Mouse (Mus musculus): Measurements from ENCODE around the gene Chmp2b.

The Chmp2b gene

DNA sequence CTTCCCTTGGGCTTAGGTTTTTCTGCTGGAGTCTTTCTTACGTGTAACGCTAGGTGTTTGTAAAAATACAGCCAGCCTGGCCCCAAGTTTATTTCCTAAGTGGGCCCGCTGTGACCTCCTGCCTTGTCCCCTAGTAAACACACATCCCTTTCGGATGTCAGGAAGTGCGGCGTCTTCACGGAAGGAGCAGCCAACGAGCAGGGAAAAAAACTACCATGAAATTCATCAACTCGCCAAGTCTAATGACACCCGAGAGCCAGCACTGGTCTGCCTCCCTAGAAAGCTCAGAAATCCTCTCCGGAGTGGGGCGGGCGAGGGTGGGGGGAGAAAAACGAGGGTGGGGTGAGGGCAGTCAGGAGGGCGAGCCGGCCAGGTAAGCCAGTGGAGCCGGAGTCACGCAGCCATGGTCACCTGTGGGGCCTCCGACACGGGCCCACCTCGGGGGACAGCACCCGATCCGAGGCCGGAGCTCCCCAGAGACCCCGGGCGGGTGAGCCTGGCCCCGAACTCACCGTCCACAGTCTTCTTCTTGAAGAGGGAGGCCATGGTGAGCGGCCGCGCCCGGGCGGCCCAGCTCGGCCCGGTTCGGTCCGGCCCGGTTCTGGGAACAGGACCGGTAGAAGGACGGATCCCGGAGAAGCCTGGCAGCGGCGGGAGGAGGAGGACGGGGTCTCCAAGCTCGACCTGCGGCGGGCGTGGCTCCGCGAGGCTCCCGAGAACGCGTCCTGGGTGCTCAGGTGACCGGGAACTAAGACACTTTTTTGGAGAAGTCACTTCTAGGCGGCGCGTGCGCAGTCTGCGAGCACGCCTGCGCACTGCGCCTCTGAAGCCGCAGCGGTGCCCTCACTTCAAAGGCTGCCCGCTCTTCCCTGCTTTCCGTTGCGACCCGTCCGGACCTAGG lies at the start of gene Chmp2b:
Gene Chmp2b, minus strand, starts transcription at position 764 of the 901 bp plus-strand sequence.
- peak; percentile 84 for DNase-seq (ENCODE audit: low spot score)

DNA sequence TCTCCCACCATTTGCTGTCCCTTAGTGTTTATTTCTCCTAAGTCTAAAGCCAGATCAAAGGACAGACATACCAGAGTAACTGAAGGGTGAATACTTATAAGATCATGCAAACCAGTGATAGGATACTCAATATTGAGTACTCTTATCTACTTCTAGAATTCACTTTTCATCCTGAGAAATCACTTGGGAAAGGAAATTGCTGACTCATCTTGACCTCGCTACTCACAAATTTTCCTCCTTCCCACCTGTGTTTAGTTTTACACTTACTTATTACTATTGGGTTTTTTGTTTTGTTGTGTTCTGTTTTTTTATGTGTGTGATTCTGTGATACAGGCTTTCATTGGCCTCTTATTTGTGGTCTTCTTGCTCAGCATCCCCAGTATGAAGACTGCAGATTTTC lies 49.2 kb upstream of the Chmp2b start:
- DNase-seq (ENCODE audit: low spot score), result no peak

DNA sequence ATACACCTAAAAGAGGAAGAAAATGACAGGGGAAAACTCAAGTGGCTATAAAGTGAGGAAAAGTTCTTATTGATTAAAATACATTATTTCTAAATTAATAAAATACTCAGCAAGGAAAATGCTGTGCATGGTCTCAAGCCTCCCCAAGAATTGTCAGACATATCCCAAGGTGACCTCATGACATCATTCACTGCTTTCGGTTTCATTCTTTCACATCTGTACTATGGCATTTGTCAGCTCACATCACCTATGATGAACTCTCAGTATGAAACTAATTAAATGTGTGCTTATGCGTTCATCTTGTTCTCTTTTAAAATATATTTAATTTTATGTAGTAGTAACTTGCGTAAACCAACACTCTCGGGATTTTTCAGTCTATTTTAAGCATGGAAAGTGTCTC lies 38.3 kb upstream of the Chmp2b start:
- DNase-seq (ENCODE audit: low spot score), result no peak

DNA sequence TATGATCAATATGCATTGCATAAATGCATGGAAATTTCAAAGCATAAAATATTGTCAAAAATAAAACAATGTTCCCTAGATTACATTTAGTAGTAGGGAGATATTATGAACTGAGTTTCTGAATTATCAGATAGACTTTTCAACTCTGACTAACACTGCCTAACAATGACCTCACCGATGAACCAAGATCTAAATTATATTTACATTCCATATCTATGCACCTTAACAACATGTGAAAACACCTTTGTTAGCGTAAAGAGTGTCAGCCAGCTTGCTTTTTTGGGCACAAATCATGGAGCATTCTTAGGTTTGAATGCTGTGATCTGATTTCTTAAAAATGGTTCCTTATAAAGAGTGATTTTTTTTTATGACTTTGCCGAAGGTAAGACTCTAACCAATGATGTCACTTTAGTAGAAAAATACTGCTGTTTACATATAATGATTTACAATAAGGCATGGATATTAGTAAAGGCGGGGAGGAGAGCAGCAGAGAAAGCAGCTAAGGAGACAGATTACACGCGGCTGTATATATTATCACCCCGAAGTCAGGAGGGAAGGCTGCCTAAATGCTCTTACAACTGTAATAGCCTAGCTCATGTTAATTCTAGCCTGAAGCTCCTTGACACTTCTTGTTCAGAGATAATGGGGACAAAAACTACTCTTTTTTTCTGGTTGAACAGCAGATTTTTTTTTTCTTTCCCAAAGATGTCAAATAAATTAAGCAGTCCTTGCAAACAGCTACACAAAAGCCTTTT lies 23.8 kb upstream of the Chmp2b start:
- DNase-seq (ENCODE audit: low spot score), result no peak

GRCm38 (mm10) chr16:65585699-65586098 lies 23.2 kb upstream of the Chmp2b start:
- DNase-seq (ENCODE audit: low spot score), result no peak

- no peak for DNase-seq (ENCODE audit: low spot score)
These were observed 14.9 kb upstream of the Chmp2b start for GRCm38 (mm10) chr16:65577298-65578029.

DNA sequence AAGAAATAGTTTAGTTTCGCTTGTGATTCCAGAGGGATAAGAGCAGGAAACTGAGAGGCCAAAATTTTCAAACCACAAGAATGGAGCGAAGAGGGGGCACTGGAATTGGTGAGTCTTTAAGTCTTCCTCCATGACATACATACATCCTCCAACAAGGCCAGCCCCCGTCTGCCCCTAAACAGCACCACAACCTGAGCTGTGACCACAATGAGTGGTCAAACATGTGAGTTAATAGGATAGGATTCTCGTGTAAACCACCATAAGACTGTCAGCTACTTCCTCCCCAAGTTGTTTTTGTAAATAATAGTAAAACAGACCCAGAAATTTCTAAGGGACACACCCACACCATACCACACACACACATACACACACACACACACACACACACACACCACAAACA lies 6.3 kb upstream of the Chmp2b start:
- DNase-seq (ENCODE audit: low spot score), result no peak

GRCm38 (mm10) chr16:65564951-65565350 lies 2.4 kb upstream of the Chmp2b start:
- DNase-seq (ENCODE audit: low spot score), result no peak

DNA sequence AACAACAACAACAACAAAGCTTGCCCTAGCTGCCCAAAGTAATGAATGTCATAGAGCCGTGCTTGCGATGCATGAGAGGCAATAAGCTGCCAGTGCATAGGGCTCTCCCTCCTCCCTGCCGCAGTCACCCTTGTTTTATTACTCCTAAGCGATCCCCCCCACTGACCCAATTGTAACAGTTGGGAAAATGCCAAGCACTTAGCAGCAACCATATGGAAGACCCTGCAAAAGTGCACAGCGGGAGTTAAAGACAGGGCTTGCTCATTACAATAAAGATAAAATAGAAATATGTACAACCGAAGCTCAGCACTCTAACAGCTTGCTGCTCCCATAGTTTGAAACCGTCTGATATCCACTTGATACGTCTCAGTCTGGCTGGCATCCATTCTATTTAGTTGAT lies 1.8 kb upstream of the Chmp2b start:
- DNase-seq (ENCODE audit: low spot score), result no peak

DNA sequence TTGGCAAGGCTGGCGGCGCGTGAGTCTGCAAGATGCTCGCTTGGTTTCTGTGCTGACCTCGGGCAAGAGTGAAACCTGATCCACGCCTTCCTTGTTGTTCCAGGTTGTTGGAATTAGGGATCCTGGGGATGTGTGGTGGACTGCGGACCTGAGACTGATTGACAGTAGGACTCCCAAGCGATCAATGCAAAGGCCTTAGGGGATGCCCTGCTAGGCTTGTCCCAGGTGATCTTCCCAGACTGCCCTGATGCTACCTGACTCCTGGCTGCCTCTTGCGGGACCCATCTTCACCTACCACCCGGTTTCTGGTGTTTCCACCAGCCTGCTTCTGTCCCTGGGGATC lies 309 bp upstream of the Chmp2b start:
- no peak for DNase-seq (ENCODE audit: low spot score)

DNA sequence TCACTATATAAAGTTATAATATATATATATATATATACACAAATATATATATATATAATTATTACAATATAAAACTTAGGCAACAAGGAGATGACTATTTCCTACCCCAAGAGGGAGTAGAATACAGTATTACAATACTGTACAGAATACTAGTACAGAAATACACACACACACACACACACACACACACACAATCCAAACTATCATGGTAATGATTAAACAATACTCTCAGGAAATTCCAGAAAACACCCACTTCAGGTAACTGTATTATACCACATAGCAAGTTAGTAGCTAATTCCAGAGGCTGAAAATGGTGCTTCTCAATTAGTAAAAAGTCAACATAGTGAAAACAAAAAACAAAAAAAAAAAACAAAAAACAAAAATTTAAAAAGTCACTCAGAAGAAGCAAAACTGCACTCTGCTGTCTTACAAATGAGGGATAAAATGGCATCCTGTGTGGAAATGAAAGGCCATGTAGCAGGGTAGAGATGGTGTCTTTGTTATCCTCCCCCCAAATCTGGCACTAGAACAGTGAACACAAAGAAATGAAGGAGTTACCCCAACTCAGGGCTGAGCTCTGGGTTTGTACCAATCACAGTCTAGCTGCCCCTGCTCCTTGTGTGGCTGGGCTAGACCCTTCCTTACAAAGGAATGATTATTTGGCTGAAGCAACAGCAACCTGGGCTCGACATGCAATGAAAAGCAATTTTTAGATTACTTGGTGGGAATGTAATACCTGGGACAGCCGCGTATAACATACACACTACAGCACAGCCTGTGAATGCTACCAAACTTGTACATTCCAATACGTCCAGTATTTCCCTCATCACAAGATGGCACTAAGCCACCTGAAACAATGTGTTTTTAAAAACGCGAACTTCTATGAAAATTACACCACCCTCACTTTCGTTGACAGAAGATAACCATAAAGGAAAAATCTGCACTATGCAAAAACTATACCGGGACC lies 1.2 kb downstream of the Chmp2b start:
- no peak for DNase-seq (ENCODE audit: low spot score)

GRCm38 (mm10) chr16:65559591-65559990 lies 2.9 kb downstream of the Chmp2b start:
- DNase-seq (ENCODE audit: low spot score), result no peak

GRCm38 (mm10) chr16:65557369-65557768 lies 5.2 kb downstream of the Chmp2b start:
- DNase-seq (ENCODE audit: low spot score), result no peak

- no peak for DNase-seq (ENCODE audit: low spot score)
These were observed 8.3 kb downstream of the Chmp2b start for GRCm38 (mm10) chr16:65554267-65554666.

DNA sequence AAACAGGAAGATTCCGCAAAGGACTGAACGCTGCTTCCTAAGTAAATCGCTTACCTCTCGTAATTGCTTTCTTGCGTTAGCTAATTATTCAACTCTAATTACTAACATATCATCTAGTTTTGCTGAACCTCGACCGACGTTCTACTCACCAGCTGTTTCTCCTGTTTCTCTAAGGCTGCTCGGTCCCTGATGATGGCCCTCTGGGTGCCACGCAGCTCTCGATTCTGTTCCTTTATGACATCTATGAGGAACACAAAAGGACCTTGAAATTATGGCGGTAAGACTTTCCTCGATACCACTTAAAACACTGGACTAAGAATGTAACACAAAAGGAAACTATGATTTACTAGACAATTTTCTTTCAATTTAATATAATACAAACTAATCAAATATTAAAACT lies 11.7 kb downstream of the Chmp2b start:
- no peak for DNase-seq (ENCODE audit: low spot score)

- DNase-seq (ENCODE audit: low spot score), result no peak
These were observed 13.6 kb downstream of the Chmp2b start for GRCm38 (mm10) chr16:65548960-65549359.

- DNase-seq (ENCODE audit: low spot score), result no peak
These were observed 18.7 kb downstream of the Chmp2b start for GRCm38 (mm10) chr16:65543676-65544293.

- no peak for DNase-seq (ENCODE audit: low spot score)
These were observed 29.1 kb downstream of the Chmp2b start for GRCm38 (mm10) chr16:65533315-65533999.

GRCm38 (mm10) chr16:65531663-65532062 lies 30.9 kb downstream of the Chmp2b start:
- DNase-seq (ENCODE audit: low spot score), result no peak

DNA sequence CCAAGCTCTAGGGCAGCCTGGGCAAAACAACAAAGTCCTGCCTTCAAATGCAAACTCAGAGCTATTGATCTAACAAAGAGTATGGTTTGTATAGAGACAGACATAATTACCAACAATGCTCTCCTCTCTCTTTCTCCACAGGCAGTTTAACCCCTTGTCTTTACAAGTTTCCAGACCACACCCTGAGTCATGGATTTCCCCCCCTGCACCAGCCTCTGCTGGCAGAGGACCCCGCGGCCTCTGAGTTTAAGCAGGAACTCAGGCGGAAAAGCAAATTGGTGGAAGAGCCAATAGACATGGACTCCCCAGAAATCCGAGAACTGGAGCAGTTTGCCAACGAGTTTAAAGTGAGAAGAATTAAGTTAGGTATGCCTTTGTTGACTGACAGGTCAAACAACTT lies 32.9 kb downstream of the Chmp2b start:
- no peak for DNase-seq (ENCODE audit: low spot score)
